In the genomic region with DNA sequence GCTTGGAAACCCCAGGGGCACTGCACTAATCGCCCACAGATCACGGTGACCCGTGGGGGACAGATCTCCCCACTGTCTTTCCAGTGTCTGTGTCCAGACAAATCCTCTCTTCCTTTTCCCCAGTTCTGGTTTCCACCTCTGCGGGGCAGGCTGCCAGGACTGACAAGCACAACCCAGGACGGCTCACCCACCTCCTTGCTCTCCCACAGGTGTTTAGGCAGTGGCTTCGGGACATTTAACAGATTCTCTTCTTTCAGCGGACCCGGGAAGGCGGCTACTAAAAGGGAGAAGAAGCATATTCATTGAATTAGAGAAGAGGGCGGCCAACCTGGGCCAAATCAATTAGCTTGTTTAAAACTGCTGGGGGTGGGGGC, we compare ENCODE assay signal across 19 mouse cellular contexts.
DNase-seq lines count a peak whose midpoint lies in the region; ATAC-seq lines count a peak whose summit lies in the region.
"Had no signal": no experiment of that assay in that cellular context is flagged by ENCODE, and none has a peak within 500 bp of the region (broad histone marks: within the 10 kb centered on the region; RNA-seq: fewer than 3 reads in every experiment).

No protein-coding gene starts in this region.

- 0 out of 2 replicates have a peak overlapping the region, but pooled peaks have one; percentile 11 for H3K27ac ChIP-seq in stomach, embryonic 15.5 days
- H3K27ac ChIP-seq: heart, embryonic 10.5 days; hindbrain, embryonic 15.5 days; limb, embryonic 13.5 days; midbrain, embryonic 15.5 days had no signal

- no peak overlapping the region for H3K4me3 ChIP-seq in stomach, embryonic 15.5 days (replicated peaks)
- H3K4me3 ChIP-seq: heart, embryonic 10.5 days; hindbrain, embryonic 15.5 days; limb, embryonic 13.5 days; midbrain, embryonic 15.5 days had no signal

- H3K36me3 ChIP-seq in stomach, embryonic 15.5 days = no peaks in the 10 kb centered on the region
- H3K36me3 ChIP-seq: midbrain, embryonic 15.5 days had no signal

- H3K9ac ChIP-seq in stomach, embryonic 15.5 days = no peak overlapping the region
- H3K9ac ChIP-seq: hindbrain, embryonic 15.5 days; limb, embryonic 13.5 days; midbrain, embryonic 15.5 days had no signal

- 26% methylated on average over 10 of the region's 10 CpGs for WGBS in stomach, embryonic 15.5 days

- ATAC-seq in stomach, embryonic 15.5 days (ENCODE audit: insufficient read depth, low FRiP score, low read depth) = no peak
- ATAC-seq: activated CD4-positive, CD25-positive, alpha-beta regulatory T cell, adult 4 months; midbrain, embryonic 15.5 days had no signal

- H3K4me2 ChIP-seq in stomach, embryonic 15.5 days = no peak overlapping the region
- H3K4me2 ChIP-seq: hindbrain, embryonic 15.5 days; limb, embryonic 13.5 days; midbrain, embryonic 15.5 days had no signal

- DNase-seq in embryo, embryonic 10 days (ENCODE audit: low spot score) = peak; percentile 24
- DNase-seq in embryo, embryonic 9.5 days (ENCODE audit: extremely low spot score) = no peak
- peak; percentile 27 to 32 for DNase-seq in kidney, postnatal 4 days
- DNase-seq in kidney, adult 11 months = no peak
- peak; percentile 27 for DNase-seq in retina, postnatal 1 day
- no peak for DNase-seq in retina, embryonic 14.5 days (ENCODE audit: low spot score)
- no peak for DNase-seq in yolk sac, embryonic 10.5 days (ENCODE audit: low spot score)
- DNase-seq: cerebellum, adult 8-10 months; kidney, adult 18-20 months; kidney, postnatal 25 days; layer of hippocampus, adult 9-11 months; lung, adult 18-20 months; lung, postnatal 36 days had no signal

- H3K4me1 ChIP-seq in stomach, embryonic 15.5 days = 0 out of 2 replicates have a peak, but pooled peaks cover 3% of the 10 kb centered on the region
- H3K4me1 ChIP-seq: hindbrain, embryonic 15.5 days; midbrain, embryonic 15.5 days had no signal

- H3K27me3 ChIP-seq in stomach, embryonic 15.5 days (replicated peaks) = no peaks in the 10 kb centered on the region
- H3K27me3 ChIP-seq: hindbrain, embryonic 15.5 days; limb, embryonic 13.5 days; midbrain, embryonic 15.5 days had no signal

- no peaks in the 10 kb centered on the region for H3K9me3 ChIP-seq in stomach, embryonic 15.5 days
- H3K9me3 ChIP-seq: heart, embryonic 10.5 days; hindbrain, embryonic 15.5 days; limb, embryonic 13.5 days; midbrain, embryonic 15.5 days had no signal

Comparison
In these comparisons a context has a peak if more than half of its experiments do, and no peak if none do; other contexts are left out.
1. DNase-seq: peak in embryo, embryonic 10 days (single experiment), kidney, postnatal 4 days (2 of 2) and retina, postnatal 1 day (single experiment); none in embryo, embryonic 9.5 days (single experiment), kidney, adult 11 months (single experiment), retina, embryonic 14.5 days (single experiment) and yolk sac, embryonic 10.5 days (single experiment).